ENCODE assay signal across 24 mouse cellular contexts in the genomic region with DNA sequence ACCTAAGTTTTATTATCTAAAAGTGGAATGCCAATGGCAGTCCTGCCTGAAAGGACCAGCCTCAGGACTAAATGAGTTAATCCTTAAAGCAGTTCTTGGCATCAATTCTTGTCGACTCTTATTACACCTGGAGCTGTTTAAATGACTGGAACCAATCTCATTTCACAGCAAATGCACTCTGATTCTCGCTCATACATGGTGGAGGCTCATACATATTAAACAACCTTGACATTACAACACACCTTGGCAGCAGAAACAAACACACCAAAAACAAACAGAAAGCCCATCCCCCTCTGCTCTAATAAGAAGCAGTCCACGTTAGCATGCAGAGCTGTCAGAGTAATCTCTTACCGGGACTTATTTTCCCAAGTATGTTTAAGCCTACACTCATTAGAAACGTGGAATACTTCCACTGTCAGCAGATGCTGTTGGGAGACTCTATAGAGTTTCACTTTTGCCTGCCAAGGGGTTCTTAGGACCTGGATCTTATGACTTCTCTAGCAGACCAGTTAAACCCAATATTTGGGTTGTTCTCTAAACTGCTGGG. TPM values are rescaled to one million over a fixed set of nuclear protein-coding genes. Genes with fewer than 3 reads are reported as not detected.
DNase-seq lines count a peak whose midpoint lies in the region; ATAC-seq and TF ChIP-seq lines count a peak whose summit lies in the region.
"Had no signal": no experiment of that assay in that cellular context is flagged by ENCODE, and none has a peak within 500 bp of the region (broad histone marks: within the 10 kb centered on the region; RNA-seq: fewer than 3 reads in every experiment).

No protein-coding gene starts in this region.

- WGBS in midbrain, postnatal 0 days = 31% methylated on average over 5 of the region's 5 CpGs
- WGBS in midbrain, embryonic 10.5 days = 77% methylated on average over 5 of the region's 5 CpGs
- WGBS in stomach, postnatal 0 days = 43% methylated on average over 5 of the region's 5 CpGs

- H3K4me3 ChIP-seq in gastrocnemius, adult 2 months = peak overlapping the region; percentile 23
- no peak overlapping the region for H3K4me3 ChIP-seq in midbrain, postnatal 0 days (ENCODE audit: low read depth, low read length)
- H3K4me3 ChIP-seq in midbrain, embryonic 10.5 days = no peak overlapping the region
- H3K4me3 ChIP-seq in stomach, postnatal 0 days (ENCODE audit: low read depth, low read length) = no peak overlapping the region
- H3K4me3 ChIP-seq: embryonic facial prominence, embryonic 12.5 days; heart, adult 2 months; heart, embryonic 13.5 days; limb, embryonic 12.5 days; liver, embryonic 13.5 days; midbrain, embryonic 13.5 days had no signal

- DNase-seq in gastrocnemius, adult 2 months = no peak
- no peak for DNase-seq in gastrocnemius, postnatal 25 days
- DNase-seq in kidney, adult 11 months = peak; percentile 49
- no peak for DNase-seq in kidney, adult 18-20 months
- DNase-seq in midbrain, postnatal 0 days (ENCODE audit: low spot score) = peak; percentile 24
- no peak for DNase-seq in midbrain, embryonic 10.5 days (ENCODE audit: low spot score)
- DNase-seq in stomach, postnatal 0 days (ENCODE audit: low spot score) = no peak
- DNase-seq in cerebellum, adult 11-12 months = no peak
- DNase-seq: adrenal gland, postnatal 25 days; cerebellum, adult 18-20 months; cerebellum, postnatal 14 days; gastrocnemius, postnatal 14 days; heart, adult 2 months; heart, postnatal 14 days; liver, embryonic 13.5 days; lung, adult 2 months; lung, postnatal 14 days; thymus, postnatal 36 days had no signal

- H3K4me2 ChIP-seq in midbrain, postnatal 0 days (ENCODE audit: low read depth, low read length, poor library complexity, severe bottlenecking) = no peak overlapping the region
- peak overlapping the region; percentile 5; the same call in 1 of the 2 replicates for H3K4me2 ChIP-seq in stomach, postnatal 0 days (replicated peaks; ENCODE audit: low read depth)
- H3K4me2 ChIP-seq: embryonic facial prominence, embryonic 12.5 days; heart, embryonic 13.5 days; limb, embryonic 12.5 days; liver, embryonic 13.5 days; midbrain, embryonic 13.5 days had no signal

- H3K27ac ChIP-seq in gastrocnemius, adult 2 months = peak overlapping the region; percentile 70
- 0 out of 2 replicates have a peak overlapping the region, but pooled peaks have one; percentile 14 for H3K27ac ChIP-seq in midbrain, postnatal 0 days (ENCODE audit: low read depth, low read length)
- H3K27ac ChIP-seq in midbrain, embryonic 10.5 days (replicated peaks) = no peak overlapping the region
- H3K27ac ChIP-seq in stomach, postnatal 0 days (replicated peaks) = no peak overlapping the region
- H3K27ac ChIP-seq: heart, adult 2 months; heart, embryonic 13.5 days; limb, embryonic 12.5 days; liver, embryonic 13.5 days; midbrain, embryonic 13.5 days had no signal

- no peak overlapping the region for H3K9ac ChIP-seq in midbrain, postnatal 0 days (replicated peaks; ENCODE audit: low read length, poor library complexity, severe bottlenecking)
- H3K9ac ChIP-seq in stomach, postnatal 0 days (ENCODE audit: low read length) = no peak overlapping the region
- H3K9ac ChIP-seq: embryonic facial prominence, embryonic 12.5 days; heart, embryonic 13.5 days; limb, embryonic 12.5 days; liver, embryonic 13.5 days; midbrain, embryonic 13.5 days had no signal

- no peaks in the 10 kb centered on the region for H3K36me3 ChIP-seq in midbrain, postnatal 0 days (ENCODE audit: insufficient read depth, low read length)
- no peaks in the 10 kb centered on the region for H3K36me3 ChIP-seq in midbrain, embryonic 10.5 days
- H3K36me3 ChIP-seq in stomach, postnatal 0 days (ENCODE audit: control insufficient read depth, insufficient read depth, low read length) = no peaks in the 10 kb centered on the region
- H3K36me3 ChIP-seq: embryonic facial prominence, embryonic 12.5 days; heart, embryonic 13.5 days; liver, embryonic 13.5 days; midbrain, embryonic 13.5 days had no signal

- intact Hi-C loops in gastrocnemius, adult 2 months (cut with DNase I) = loop anchor here (5.0 kb wide), 1 partner anchor 79 kb away; no protein-coding TSS in a partner anchor

- no peaks in the 10 kb centered on the region for H3K4me1 ChIP-seq in midbrain, postnatal 0 days (ENCODE audit: insufficient read depth, low read length)
- H3K4me1 ChIP-seq in midbrain, embryonic 10.5 days = 0 out of 2 replicates have a peak, but pooled peaks cover 2% of the 10 kb centered on the region
- no peaks in the 10 kb centered on the region for H3K4me1 ChIP-seq in stomach, postnatal 0 days (replicated peaks; ENCODE audit: control insufficient read depth, insufficient read depth)
- H3K4me1 ChIP-seq: heart, embryonic 13.5 days; liver, embryonic 13.5 days had no signal

- H3K9me3 ChIP-seq in midbrain, postnatal 0 days (ENCODE audit: low read length) = no peaks in the 10 kb centered on the region
- no peaks in the 10 kb centered on the region for H3K9me3 ChIP-seq in midbrain, embryonic 10.5 days (replicated peaks)
- H3K9me3 ChIP-seq in stomach, postnatal 0 days (ENCODE audit: control insufficient read depth, low read length) = no peaks in the 10 kb centered on the region
- H3K9me3 ChIP-seq: embryonic facial prominence, embryonic 12.5 days; heart, embryonic 13.5 days; limb, embryonic 12.5 days; liver, embryonic 13.5 days; midbrain, embryonic 13.5 days had no signal

- ATAC-seq in midbrain, postnatal 0 days (ENCODE audit: low FRiP score) = no peak; the same call in 1 of the 2 replicates
- ATAC-seq in stomach, postnatal 0 days (ENCODE audit: low FRiP score, low TSS enrichment) = no peak
- ATAC-seq: forebrain, embryonic 16.5 days; midbrain, embryonic 13.5 days had no signal

- TF ChIP-seq EP300 in stomach, postnatal 0 days (optimal IDR thresholded peaks at IDR 0.05) = no peak

- TF ChIP-seq CTCF in gastrocnemius, adult 2 months (IDR thresholded peaks at IDR 0.05) = no peak
- no peak for TF ChIP-seq CTCF in midbrain, postnatal 0 days (IDR thresholded peaks at IDR 0.05)
- no peak for TF ChIP-seq CTCF in stomach, postnatal 0 days (IDR thresholded peaks at IDR 0.05; ENCODE audit: low read depth)

- H3K27me3 ChIP-seq in midbrain, postnatal 0 days (ENCODE audit: insufficient read depth, low read length) = no peaks in the 10 kb centered on the region
- no peaks in the 10 kb centered on the region for H3K27me3 ChIP-seq in midbrain, embryonic 10.5 days (ENCODE audit: low read depth, poor library complexity, severe bottlenecking)
- H3K27me3 ChIP-seq in stomach, postnatal 0 days (ENCODE audit: control insufficient read depth, insufficient read depth, low read length) = no peaks in the 10 kb centered on the region
- H3K27me3 ChIP-seq: embryonic facial prominence, embryonic 12.5 days; heart, embryonic 13.5 days; limb, embryonic 12.5 days; liver, embryonic 13.5 days; midbrain, embryonic 13.5 days had no signal

RNA-seq across cellular contexts. Expression of a gene that starts 58.9 kb away (rescaled TPM):
- 10 to 100 TPM; 16.4 to 22.5 TPM for total RNA-seq in gastrocnemius, adult 2 months (2021)
- 10 to 100 TPM; 18.3 to 30.9 TPM for total RNA-seq in gastrocnemius, postnatal 25 days (2021)
- 8.2 and 9.8 TPM in 2 replicates for total RNA-seq in midbrain, postnatal 0 days (2014; rRNA removed)
- polyA plus RNA-seq in midbrain, postnatal 0 days (2015; fragmentation: Nextera tagmentation; extraction: Ambion mirVana) = 7.4 and 8.0 TPM in 2 replicates
- polyA plus RNA-seq in midbrain, embryonic 10.5 days (2016; fragmentation: Nextera tagmentation; extraction: Ambion mirVana) = 22.8 and 23.0 TPM in 2 replicates
- polyA plus RNA-seq in stomach, postnatal 0 days (2015; fragmentation: Nextera tagmentation; extraction: Ambion mirVana) = 22.9 and 25.8 TPM in 2 replicates
- total RNA-seq: megakaryocyte progenitor cell, adult 5-6 weeks had no signal

Comparison
In these comparisons a context has a peak if more than half of its experiments do, and no peak if none do; other contexts are left out.
1. DNase-seq: peak in kidney, adult 11 months (single experiment) and midbrain, postnatal 0 days (single experiment); none in gastrocnemius, adult 2 months (single experiment), gastrocnemius, postnatal 25 days (single experiment), kidney, adult 18-20 months (single experiment), midbrain, embryonic 10.5 days (single experiment), stomach, postnatal 0 days (single experiment) and cerebellum, adult 11-12 months (single experiment).
2. H3K27ac ChIP-seq: peak in gastrocnemius, adult 2 months (single experiment) and midbrain, postnatal 0 days (single experiment); none in midbrain, embryonic 10.5 days (single experiment) and stomach, postnatal 0 days (single experiment).